In the genomic region with DNA sequence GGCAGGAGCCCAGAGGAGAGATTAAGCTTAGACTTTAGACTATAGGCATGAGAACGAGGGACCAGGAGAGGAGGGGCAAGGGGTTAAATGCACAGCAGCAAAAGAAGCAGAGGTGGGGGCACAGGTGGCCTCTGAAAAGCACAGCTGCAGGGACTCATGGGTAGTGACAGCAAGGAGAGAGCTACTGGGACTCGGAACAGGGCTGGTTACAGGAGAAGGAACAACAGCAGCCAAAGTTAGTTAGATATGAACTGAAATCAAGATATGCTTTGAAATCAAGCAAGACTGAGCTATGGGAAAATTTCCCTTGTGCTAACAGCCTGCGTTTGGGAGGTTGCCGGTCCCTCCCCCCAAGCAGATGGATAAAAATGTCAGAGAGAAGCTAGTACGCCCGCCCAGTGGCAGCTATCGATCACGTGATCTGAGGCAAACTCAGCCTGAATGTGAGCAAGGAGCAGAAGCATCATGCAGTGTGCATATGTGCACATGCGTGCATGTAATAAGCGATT, we compare ENCODE assay signal across 8 mouse cellular contexts. TPM values are rescaled to one million over a fixed set of nuclear protein-coding genes. Genes with fewer than 3 reads are reported as not detected.
DNase-seq lines count a peak whose midpoint lies in the region; ATAC-seq and TF ChIP-seq lines count a peak whose summit lies in the region.

No protein-coding gene starts in this region.

- no peak overlapping the region for H3K27ac ChIP-seq in kidney, embryonic 14.5 days (ENCODE audit: low read depth, low read length)
- no peak overlapping the region for H3K27ac ChIP-seq in kidney, adult 2 months (ENCODE audit: insufficient read depth, low read depth, low read length)
- no peak overlapping the region for H3K27ac ChIP-seq in hindbrain, postnatal 0 days
- H3K27ac ChIP-seq in liver, postnatal 0 days (ENCODE audit: low read depth): no peak overlapping the region

- peak overlapping the region; percentile 7; the same call in 1 of the 2 replicates for H3K9ac ChIP-seq in kidney, embryonic 14.5 days (ENCODE audit: low read depth, low read length)
- H3K9ac ChIP-seq in hindbrain, postnatal 0 days (replicated peaks; ENCODE audit: low read length): no peak overlapping the region
- no peak overlapping the region for H3K9ac ChIP-seq in liver, postnatal 0 days (replicated peaks)

- no peak for TF ChIP-seq EP300 in liver, postnatal 0 days (IDR thresholded peaks at IDR 0.05; ENCODE audit: low read depth)

- no peak overlapping the region; the same call in 1 of the 2 replicates for H3K4me2 ChIP-seq in kidney, embryonic 14.5 days (replicated peaks; ENCODE audit: low read depth, low read length)
- H3K4me2 ChIP-seq in hindbrain, postnatal 0 days (ENCODE audit: low read depth, low read length): peak overlapping the region; percentile 30; the same call in 1 of the 2 replicates
- peak overlapping the region; percentile 37 for H3K4me2 ChIP-seq in liver, postnatal 0 days (ENCODE audit: low read depth, low read length)

- TF ChIP-seq CTCF in kidney, adult 2 months (conservative IDR thresholded peaks at IDR 0.05; ENCODE audit: insufficient read depth, insufficient read length, low read depth, low read length): no peak
- TF ChIP-seq CTCF in hindbrain, postnatal 0 days (IDR thresholded peaks at IDR 0.05; ENCODE audit: low read depth): no peak
- no peak for TF ChIP-seq CTCF in liver, postnatal 0 days (IDR thresholded peaks at IDR 0.05; ENCODE audit: low read depth)

- no peak for DNase-seq in kidney, adult 2 months
- DNase-seq in brain, embryonic 18.5 days (ENCODE audit: low read depth, low spot score): peak; percentile 55
- peak; percentile 61 for DNase-seq in hindbrain, postnatal 0 days (ENCODE audit: low spot score)
- DNase-seq in liver, postnatal 0 days: peak; percentile 45
- DNase-seq in thymus, adult 18-20 months: peak; percentile 60 to 76
- no peak for DNase-seq in embryo, embryonic 9.5 days (ENCODE audit: extremely low spot score)
- no peak for DNase-seq in urinary bladder, postnatal 14 days (ENCODE audit: low spot score)

- whole genome bisulfite sequencing in kidney, embryonic 14.5 days: 35% methylated on average over 10 of the region's 10 CpGs
- 46% methylated on average over 10 of the region's 10 CpGs for WGBS in kidney, adult 2 months
- 34% methylated on average over 10 of the region's 10 CpGs for WGBS in hindbrain, postnatal 0 days
- 30% methylated on average over 10 of the region's 10 CpGs for WGBS in liver, postnatal 0 days (ENCODE audit: insufficient replicate concordance)

- H3K36me3 ChIP-seq in kidney, embryonic 14.5 days (ENCODE audit: control insufficient read depth, insufficient read depth, low read length): no peaks in the 10 kb centered on the region
- H3K36me3 ChIP-seq in kidney, adult 2 months (ENCODE audit: control insufficient read depth, insufficient read depth, low read length): no peaks in the 10 kb centered on the region
- H3K36me3 ChIP-seq in hindbrain, postnatal 0 days (ENCODE audit: insufficient read depth, low read length): no peaks in the 10 kb centered on the region
- H3K36me3 ChIP-seq in liver, postnatal 0 days (replicated peaks; ENCODE audit: insufficient read depth, low read length): no peaks in the 10 kb centered on the region

- no peak for ATAC-seq in kidney, embryonic 14.5 days (ENCODE audit: low FRiP score, low TSS enrichment)
- peak; percentile 74 for ATAC-seq in hindbrain, postnatal 0 days
- no peak for ATAC-seq in liver, postnatal 0 days

- peaks cover 20% of the 10 kb centered on the region for H3K4me1 ChIP-seq in kidney, embryonic 14.5 days (ENCODE audit: control insufficient read depth, insufficient read depth, low read length)
- peaks cover 8% of the 10 kb centered on the region for H3K4me1 ChIP-seq in kidney, adult 2 months (ENCODE audit: control insufficient read depth, insufficient read depth, low read length)
- H3K4me1 ChIP-seq in hindbrain, postnatal 0 days (ENCODE audit: insufficient read depth, low read length): no peaks in the 10 kb centered on the region
- H3K4me1 ChIP-seq in liver, postnatal 0 days (ENCODE audit: insufficient read depth): peaks cover 43% of the 10 kb centered on the region

- H3K9me3 ChIP-seq in kidney, embryonic 14.5 days (ENCODE audit: control insufficient read depth, low read length): no peaks in the 10 kb centered on the region
- no peaks in the 10 kb centered on the region for H3K9me3 ChIP-seq in hindbrain, postnatal 0 days (ENCODE audit: low read length)
- no peaks in the 10 kb centered on the region for H3K9me3 ChIP-seq in liver, postnatal 0 days (ENCODE audit: low read length)

- H3K4me3 ChIP-seq in kidney, embryonic 14.5 days (ENCODE audit: low read length): no peak overlapping the region
- no peak overlapping the region for H3K4me3 ChIP-seq in kidney, adult 2 months (ENCODE audit: insufficient read depth, low read depth, low read length)
- H3K4me3 ChIP-seq in hindbrain, postnatal 0 days (ENCODE audit: low read length): no peak overlapping the region
- H3K4me3 ChIP-seq in liver, postnatal 0 days (ENCODE audit: low read depth, low read length): no peak overlapping the region

- no peak for TF ChIP-seq POLR2A in kidney, adult 2 months (IDR thresholded peaks at IDR 0.05; ENCODE audit: low read depth, low read length)

- H3K27me3 ChIP-seq in kidney, embryonic 14.5 days (ENCODE audit: control insufficient read depth, insufficient read depth, low read length): no peaks in the 10 kb centered on the region
- no peaks in the 10 kb centered on the region for H3K27me3 ChIP-seq in kidney, adult 2 months (replicated peaks; ENCODE audit: control insufficient read depth, insufficient read depth, low read length)
- no peaks in the 10 kb centered on the region for H3K27me3 ChIP-seq in hindbrain, postnatal 0 days (ENCODE audit: insufficient read depth, low read length)
- no peaks in the 10 kb centered on the region for H3K27me3 ChIP-seq in liver, postnatal 0 days (ENCODE audit: insufficient read depth, low read length)

RNA-seq across cellular contexts. Expression of a gene that starts 5.2 kb away (rescaled TPM):
- polyA plus RNA-seq in kidney, embryonic 14.5 days (2014; fragmentation: Nextera tagmentation; extraction: Ambion mirVana): 36.0 and 45.7 TPM in 2 replicates
- polyA plus RNA-seq in kidney, adult 2 months (2012; rRNA removed): 15.1 and 17.7 TPM in 2 replicates
- 53.1 and 68.4 TPM in 2 replicates for total RNA-seq in hindbrain, postnatal 0 days (2014; rRNA removed)
- polyA plus RNA-seq in hindbrain, postnatal 0 days (2015; fragmentation: Nextera tagmentation; extraction: Ambion mirVana): 131 and 140 TPM in 2 replicates
- polyA plus RNA-seq in liver, postnatal 0 days (2015; fragmentation: Nextera tagmentation; extraction: Ambion mirVana): 18.2 and 20.8 TPM in 2 replicates

RNA-seq across cellular contexts. Expression of a gene that starts 56.0 kb away (rescaled TPM):
- 20.0 and 34.7 TPM in 2 replicates for polyA plus RNA-seq in kidney, embryonic 14.5 days (2014; fragmentation: Nextera tagmentation; extraction: Ambion mirVana)
- polyA plus RNA-seq in kidney, adult 2 months (2012; rRNA removed): 39.2 and 40.7 TPM in 2 replicates
- total RNA-seq in hindbrain, postnatal 0 days (2014; rRNA removed): 79.6 and 93.3 TPM in 2 replicates
- 107 and 114 TPM in 2 replicates for polyA plus RNA-seq in hindbrain, postnatal 0 days (2015; fragmentation: Nextera tagmentation; extraction: Ambion mirVana)
- 8.6 and 9.8 TPM in 2 replicates for polyA plus RNA-seq in liver, postnatal 0 days (2015; fragmentation: Nextera tagmentation; extraction: Ambion mirVana)

RNA-seq across cellular contexts. Expression of a gene that starts 56.6 kb away (rescaled TPM):
- 37.8 and 69.6 TPM in 2 replicates for polyA plus RNA-seq in kidney, embryonic 14.5 days (2014; fragmentation: Nextera tagmentation; extraction: Ambion mirVana)
- 20.8 and 22.2 TPM in 2 replicates for polyA plus RNA-seq in kidney, adult 2 months (2012; rRNA removed)
- total RNA-seq in hindbrain, postnatal 0 days (2014; rRNA removed): 53.1 and 60.5 TPM in 2 replicates
- 33.6 and 34.1 TPM in 2 replicates for polyA plus RNA-seq in hindbrain, postnatal 0 days (2015; fragmentation: Nextera tagmentation; extraction: Ambion mirVana)
- polyA plus RNA-seq in liver, postnatal 0 days (2015; fragmentation: Nextera tagmentation; extraction: Ambion mirVana): 16.3 and 16.6 TPM in 2 replicates

Comparison
In these comparisons a context has a peak if more than half of its experiments do, and no peak if none do; other contexts are left out.
1. DNase-seq: peak in brain, embryonic 18.5 days (single experiment), hindbrain, postnatal 0 days (single experiment), liver, postnatal 0 days (single experiment) and thymus, adult 18-20 months (2 of 2); none in kidney, adult 2 months (single experiment), embryo, embryonic 9.5 days (single experiment) and urinary bladder, postnatal 14 days (single experiment).